Mouse (Mus musculus) heart, postnatal 0 days (tissue): ENCODE measurements around the gene Tada3. TPM values are rescaled to one million over a fixed set of nuclear protein-coding genes. Genes with fewer than 3 reads are reported as not detected.

Experiments
- ATAC-seq: fragments of 200-750 bp; cut with Nextera tagmentation; 2 replicates; pipeline ENCODE4 v1.8.0; 2017; ENCODE audit warnings: low read depth, moderate number of reproducible peaks, moderate library complexity; ENCODE audit not compliant: insufficient read depth
- DNase-seq: peaks from one replicate; pipeline ENCODE4 v3.0.0-alpha.2; 2016; ENCODE audit warnings: low spot score
- H3K27ac ChIP-seq: fragments of 300-500 bp; sonication (generic); 2 replicates; pipeline ENCODE4 v1.5.1; 2014; ENCODE audit warnings: low read depth, mild to moderate bottlenecking
- H3K27me3 ChIP-seq: fragments of 300-500 bp; sonication (generic); 2 replicates; pipeline ENCODE4 v1.6.1; 2014; ENCODE audit warnings: low read length, mixed read lengths; ENCODE audit not compliant: control insufficient read depth, insufficient read depth
- H3K36me3 ChIP-seq: fragments of 300-500 bp; sonication (generic); replicated peaks from 2 replicates; pipeline ENCODE4 v1.6.1; 2014; ENCODE audit warnings: low read length, mixed read lengths; ENCODE audit not compliant: control insufficient read depth, insufficient read depth
- H3K4me1 ChIP-seq: fragments of 300-500 bp; sonication (generic); 2 replicates; pipeline ENCODE4 v1.6.1; 2014; ENCODE audit warnings: antibody characterized with exemption; ENCODE audit not compliant: control insufficient read depth, insufficient read depth
- H3K4me2 ChIP-seq: fragments of 300-500 bp; sonication (generic); 2 replicates; pipeline ENCODE4 v1.6.1; 2014; ENCODE audit warnings: low read depth, mild to moderate bottlenecking, low read length, moderate library complexity
- H3K4me3 ChIP-seq: fragments of 300-500 bp; sonication (generic); 2 replicates; pipeline ENCODE4 v1.5.1; 2014; ENCODE audit warnings: low read depth, low read length
- H3K9ac ChIP-seq: fragments of 300-500 bp; sonication (generic); replicated peaks from 2 replicates; pipeline ENCODE4 v1.6.1; 2014; ENCODE audit warnings: low read depth, low read length, mixed read lengths
- H3K9me3 ChIP-seq: fragments of 300-500 bp; sonication (generic); replicated peaks from 2 replicates; pipeline ENCODE4 v1.6.1; 2016; ENCODE audit warnings: low read length; ENCODE audit not compliant: control insufficient read depth
- CTCF ChIP-seq: IDR thresholded peaks from 2 replicates; pipeline ENCODE4 v1.5.1; 2016; ENCODE audit warnings: antibody characterized with exemption, control low read depth, low read depth
- EP300 ChIP-seq: IDR thresholded peaks from 2 replicates; pipeline ENCODE4 v1.6.1; 2016; ENCODE audit warnings: antibody characterized with exemption, low read depth
- WGBS: fragments of 180-500 bp; shearing (Covaris S2); extraction: QIAGEN DNeasy Blood & Tissue Kit; methylation state at CpG from one replicate; pipeline ENCODE4 v1.1.7; 2014; 5-methylcytosine and 5-hydroxymethylcytosine counted together
- polyA plus RNA-seq: library from polyadenylated mRNA; unstranded; fragments of >200 nt; fragmentation: Nextera tagmentation; extraction: Ambion mirVana; gene quantifications from 2 replicates; pipeline ENCODE4 v1.2.1, GENCODE M21; 2015
- total RNA-seq: library from RNA; depleted of rRNA; stranded (reverse); fragments of >200 nt; gene quantifications from 2 replicates; pipeline ENCODE4 v1.2.3, GENCODE M21; 2014; ENCODE audit warnings: low replicate concordance

Tada3 gene
- total and polyA plus RNA-seq, 2 experiments from 2014 or later, result 28.9 to 45.1 TPM

DNA sequence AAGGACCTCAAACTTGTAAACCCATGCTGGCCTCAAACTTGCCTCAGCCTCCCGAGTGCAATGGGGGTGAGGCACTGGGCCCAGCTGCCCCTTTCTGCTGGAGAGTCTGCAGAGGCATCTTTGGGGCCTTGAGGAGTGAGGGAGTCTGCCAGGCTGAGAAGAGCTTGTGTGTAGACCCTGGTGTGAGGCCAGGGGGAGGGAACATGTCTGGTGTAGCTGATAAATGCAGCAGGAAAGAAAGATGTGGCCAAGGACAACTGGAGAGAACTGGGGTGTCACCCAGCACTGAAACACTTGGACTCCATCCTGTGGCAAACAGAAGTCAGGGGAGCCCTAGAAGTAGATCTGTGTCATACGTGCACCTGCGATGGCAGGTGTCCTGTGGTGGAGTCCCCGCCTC lies 4.2 kb downstream of the Tada3 start:
- Histone ChIP-seq H3K4me1 (peaks cover under 1% of the 10 kb centered on the region; the same call in 1 of the 2 replicates), H3K27me3 (no peaks in the 10 kb centered on the region), H3K9ac (no peak overlapping the region), H3K4me3 (no peak overlapping the region), H3K4me2 (no peak overlapping the region), H3K27ac (no peak overlapping the region), H3K36me3 (peaks cover 73% of the 10 kb centered on the region), H3K9me3 (no peaks in the 10 kb centered on the region)
- no peak for ATAC-seq
- WGBS, result 82% methylated on average over 4 of the region's 4 CpGs
- DNase-seq, result no peak
- no peak for TF ChIP-seq CTCF
- TF ChIP-seq EP300, result no peak

DNA sequence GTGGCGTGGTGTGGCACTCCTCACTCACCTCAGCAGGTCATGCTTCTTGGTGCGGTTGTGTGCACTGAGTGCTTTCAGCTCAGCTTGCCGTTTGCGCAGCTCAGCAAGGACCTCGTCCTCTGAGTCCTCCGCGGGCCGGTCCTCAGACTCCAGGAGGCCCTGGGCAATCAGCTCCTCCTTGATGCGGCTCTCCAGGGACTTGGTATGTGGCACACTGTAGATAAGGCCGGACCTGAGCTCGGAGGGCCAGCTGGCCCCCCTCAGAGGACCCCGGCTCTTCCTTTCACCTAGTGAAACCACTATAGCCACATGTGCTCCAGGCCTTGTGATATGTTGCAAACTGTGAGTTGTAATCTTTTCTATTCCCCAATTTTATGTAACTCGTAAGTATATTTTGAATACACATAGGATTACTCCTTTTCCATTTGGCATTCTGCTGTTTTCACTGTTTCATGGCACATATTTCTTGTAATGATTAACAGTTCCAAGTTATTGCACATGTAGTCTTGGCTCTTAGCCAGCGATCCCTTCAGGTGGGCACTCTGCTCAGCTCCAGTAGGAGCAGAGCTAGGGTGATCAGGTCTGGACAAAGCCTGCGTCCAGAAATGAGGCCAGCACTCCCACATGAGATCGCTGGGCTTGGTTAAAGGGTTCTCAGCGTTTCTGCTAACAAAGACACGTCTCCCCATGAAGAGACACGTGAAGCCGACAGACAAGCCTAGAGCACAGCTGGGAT lies 7.3 kb downstream of the Tada3 start:
- WGBS, result 88% methylated on average over 20 of the region's 20 CpGs

DNA sequence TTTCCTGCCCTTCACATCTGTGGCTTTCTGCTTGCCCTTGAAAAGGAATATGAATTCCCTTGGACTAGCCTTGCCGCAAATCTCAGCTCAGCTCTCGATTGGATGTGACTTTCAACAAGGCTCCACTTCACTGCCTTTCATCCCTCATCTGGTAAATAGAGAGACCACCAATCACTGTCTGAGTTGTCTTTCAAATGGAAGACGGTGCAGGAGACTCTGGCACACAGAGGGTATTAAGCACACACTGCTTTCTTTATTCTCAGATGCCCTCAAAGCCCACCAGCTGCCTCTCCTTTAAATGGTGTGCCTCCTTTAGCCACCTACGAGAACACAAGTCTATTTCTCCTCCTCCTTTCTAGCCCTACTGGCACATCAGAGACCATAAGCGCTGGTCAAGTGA lies 9.1 kb downstream of the Tada3 start:
- peaks cover 72% of the 10 kb centered on the region for H3K36me3 ChIP-seq
- no peak overlapping the region for H3K9ac ChIP-seq
- H3K4me1 ChIP-seq, result no peaks in the 10 kb centered on the region
- TF ChIP-seq EP300, result no peak
- TF ChIP-seq CTCF, result no peak
- H3K4me2 ChIP-seq, result no peak overlapping the region
- no peaks in the 10 kb centered on the region for H3K27me3 ChIP-seq
- H3K4me3 ChIP-seq, result no peak overlapping the region
- H3K9me3 ChIP-seq, result no peaks in the 10 kb centered on the region
- WGBS, result 82% methylated on average over 5 of the region's 5 CpGs
- ATAC-seq (no peak), DNase-seq (no peak)
- H3K27ac ChIP-seq, result no peak overlapping the region

More for the DNA sequence above, 7.3 kb downstream of the Tada3 start:
- Histone ChIP-seq H3K4me1 (no peaks in the 10 kb centered on the region), H3K36me3 (peaks cover 90% of the 10 kb centered on the region), H3K27me3 (no peaks in the 10 kb centered on the region), H3K9ac (no peak overlapping the region), H3K9me3 (no peaks in the 10 kb centered on the region), H3K4me2 (no peak overlapping the region), H3K4me3 (no peak overlapping the region), H3K27ac (no peak overlapping the region)
- ATAC-seq (no peak), DNase-seq (no peak)
- no peak for TF ChIP-seq EP300
- no peak for TF ChIP-seq CTCF

DNA sequence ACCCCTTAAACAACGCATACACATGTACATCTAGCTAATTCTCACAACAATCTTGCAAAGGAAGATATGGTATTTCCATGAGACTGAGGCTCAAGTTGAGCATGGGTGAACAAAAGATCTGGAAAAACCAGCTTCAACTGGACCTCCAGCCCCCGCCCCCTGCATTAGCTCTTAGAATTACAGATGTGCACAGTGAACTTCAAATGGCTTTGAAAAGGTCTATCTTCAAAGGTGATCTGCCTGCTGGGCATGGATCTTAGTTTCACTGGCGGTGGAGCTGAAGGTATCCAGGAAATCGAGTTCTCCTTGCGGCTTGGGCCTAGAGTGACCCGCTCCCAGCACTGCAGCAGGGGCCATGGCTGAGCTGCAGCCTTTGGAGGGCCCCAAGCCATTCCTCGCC lies 9.6 kb downstream of the Tada3 start:
- Histone ChIP-seq H3K4me2 (no peak overlapping the region), H3K27ac (no peak overlapping the region), H3K4me3 (no peak overlapping the region), H3K36me3 (peaks cover 68% of the 10 kb centered on the region), H3K27me3 (no peaks in the 10 kb centered on the region), H3K9me3 (no peaks in the 10 kb centered on the region), H3K4me1 (no peaks in the 10 kb centered on the region), H3K9ac (no peak overlapping the region)
- ATAC-seq, result no peak
- 89% methylated on average over 7 of the region's 7 CpGs for WGBS
- no peak for DNase-seq
- TF ChIP-seq EP300, result no peak
- TF ChIP-seq CTCF, result no peak

DNA sequence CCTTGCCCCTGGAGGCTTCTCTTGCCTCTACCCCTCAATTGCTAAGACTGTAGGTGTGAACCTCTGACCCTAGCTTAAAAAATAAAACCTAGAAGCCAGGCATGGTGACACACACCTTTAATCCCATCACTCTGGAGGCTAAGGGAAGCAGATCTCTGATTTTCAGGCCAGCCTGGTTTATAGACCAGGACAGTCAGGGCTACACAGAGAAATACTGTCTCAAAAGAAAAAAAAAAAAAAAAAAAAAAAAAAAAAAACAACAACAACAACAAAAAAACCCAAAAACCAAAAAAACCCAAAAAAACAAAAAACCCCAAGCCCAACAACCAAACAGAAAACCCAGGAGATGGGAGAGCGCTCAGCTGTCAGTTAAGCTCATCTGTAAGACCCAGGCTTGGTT lies 10.1 kb downstream of the Tada3 start:
- H3K27me3 ChIP-seq, result no peaks in the 10 kb centered on the region
- no peaks in the 10 kb centered on the region for H3K4me1 ChIP-seq
- no peak overlapping the region for H3K4me2 ChIP-seq
- ATAC-seq (no peak), DNase-seq (no peak)
- WGBS, result 93% methylated on average over 1 of the region's 1 CpGs
- no peak overlapping the region for H3K9ac ChIP-seq
- H3K4me3 ChIP-seq, result no peak overlapping the region
- no peaks in the 10 kb centered on the region for H3K9me3 ChIP-seq
- H3K36me3 ChIP-seq, result peaks cover 62% of the 10 kb centered on the region
- no peak overlapping the region for H3K27ac ChIP-seq
- TF ChIP-seq EP300 (no peak), CTCF (no peak)

DNA sequence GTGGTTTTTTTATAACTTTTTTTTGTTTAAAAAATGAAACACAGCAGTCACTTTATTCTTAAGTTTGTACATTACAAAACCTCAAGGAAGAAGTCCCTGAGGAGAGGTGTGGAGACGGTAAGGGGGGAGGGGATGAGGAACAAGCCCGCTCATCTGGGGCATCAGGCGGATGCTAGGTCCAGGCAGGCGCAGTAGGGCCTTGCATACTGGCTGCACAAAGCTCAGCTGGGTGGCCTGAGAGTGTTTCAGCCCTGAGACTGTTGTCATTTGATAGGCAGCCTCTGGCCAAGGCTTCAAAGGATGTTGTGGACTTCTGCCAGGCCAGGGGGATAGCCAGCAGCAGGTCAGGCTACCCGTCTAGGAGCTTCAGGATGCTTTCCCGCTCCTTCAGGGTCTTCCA lies 11.0 kb downstream of the Tada3 start:
- TF ChIP-seq CTCF, result no peak
- no peak for TF ChIP-seq EP300
- H3K9ac ChIP-seq, result no peak overlapping the region
- DNase-seq (no peak), ATAC-seq (no peak)
- H3K27me3 ChIP-seq, result no peaks in the 10 kb centered on the region
- no peak overlapping the region for H3K27ac ChIP-seq
- no peaks in the 10 kb centered on the region for H3K9me3 ChIP-seq
- H3K4me1 ChIP-seq, result no peaks in the 10 kb centered on the region
- WGBS, result 88% methylated on average over 6 of the region's 6 CpGs
- peaks cover 53% of the 10 kb centered on the region for H3K36me3 ChIP-seq
- no peak overlapping the region for H3K4me2 ChIP-seq
- no peak overlapping the region for H3K4me3 ChIP-seq
